Mouse (Mus musculus) E14TG2a.4 (cell line): Measurements from ENCODE around the gene Zfand2a.

Experiments used
- H3K27me3 ChIP-seq: 2 replicates; pipeline ENCODE4 v1.6.1; 2014; ENCODE audit warnings: low read length, control low read depth; ENCODE audit not compliant: insufficient read depth
- H3K36me3 ChIP-seq: 2 replicates; pipeline ENCODE4 v1.6.1; 2014; ENCODE audit warnings: low read length, control low read depth; ENCODE audit not compliant: insufficient read depth
- H3K4me1 ChIP-seq: replicated peaks from 2 replicates; pipeline ENCODE4 v1.6.1; 2014; ENCODE audit warnings: low read depth, low read length, control low read depth
- H3K4me3 ChIP-seq: replicated peaks from 2 replicates; pipeline ENCODE4 v1.5.1; 2014; ENCODE audit warnings: mild to moderate bottlenecking, low read length
- H3K9me3 ChIP-seq: 2 replicates; pipeline ENCODE4 v1.6.1; 2014; ENCODE audit warnings: low read length, control low read depth
- CTCF ChIP-seq: conservative IDR thresholded peaks from 2 replicates; pipeline ENCODE4 v1.5.1; 2014; ENCODE audit warnings: low read length
- NANOG ChIP-seq: IDR thresholded peaks from 2 replicates; pipeline ENCODE4 v1.6.1; 2014; ENCODE audit warnings: borderline replicate concordance, low read length, mixed read lengths
- POU5F1 ChIP-seq: IDR thresholded peaks from 2 replicates; pipeline ENCODE4 v1.6.1; 2014; ENCODE audit warnings: low read length, borderline replicate concordance

Gene Zfand2a

DNA sequence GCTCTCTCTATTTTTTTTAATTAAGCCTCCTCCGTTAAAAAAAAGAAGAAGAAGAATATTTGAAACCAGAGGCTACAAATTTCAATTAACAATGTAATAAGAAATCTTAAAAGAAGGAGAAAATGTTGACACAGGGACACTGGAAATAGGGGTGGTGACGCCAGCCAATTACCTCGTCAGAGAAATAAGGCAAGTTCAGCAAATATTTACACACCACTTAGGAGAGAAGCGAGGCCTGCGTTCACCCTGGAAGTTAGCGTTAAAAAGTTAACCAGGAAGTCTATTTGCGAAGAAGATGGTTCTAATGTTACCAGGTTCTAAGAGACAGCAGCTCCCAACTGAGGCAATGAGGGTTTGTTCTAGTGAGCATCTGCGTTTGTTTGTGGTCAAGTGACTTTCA lies 27.1 kb downstream of the Zfand2a start:
- TF ChIP-seq CTCF, result no peak
- TF ChIP-seq POU5F1, result no peak
- no peak for TF ChIP-seq NANOG
- H3K4me1 ChIP-seq, result peaks cover 34% of the 10 kb centered on the region

DNA sequence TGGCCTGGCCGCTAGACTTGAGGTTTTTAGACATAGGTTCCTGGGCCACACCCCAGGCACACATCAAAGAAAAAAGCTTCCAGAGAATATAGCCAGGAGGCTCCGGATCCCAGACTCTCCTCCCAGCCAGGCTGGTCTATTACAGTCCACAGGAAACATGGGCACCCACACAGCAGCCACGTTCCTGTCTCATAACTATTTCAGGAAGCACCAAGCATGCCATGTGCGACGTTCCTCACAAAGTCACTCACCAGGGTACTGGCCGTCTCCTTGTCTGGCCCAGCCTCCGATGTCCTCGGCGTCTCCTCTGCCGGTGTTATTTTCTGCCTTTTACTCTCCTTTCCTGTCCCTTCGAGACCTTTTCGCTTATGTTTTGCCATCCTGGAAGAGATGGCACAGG lies 29.2 kb downstream of the Zfand2a start:
- Histone ChIP-seq H3K9me3 (no peaks in the 10 kb centered on the region), H3K4me3 (no peak overlapping the region), H3K36me3 (peaks cover 80% of the 10 kb centered on the region), H3K27me3 (no peaks in the 10 kb centered on the region), H3K4me1 (peaks cover 35% of the 10 kb centered on the region)
- TF ChIP-seq CTCF (no peak), NANOG (no peak), POU5F1 (no peak)

More for the DNA sequence above, 27.1 kb downstream of the Zfand2a start:
- peaks cover 64% of the 10 kb centered on the region for H3K36me3 ChIP-seq
- no peak overlapping the region for H3K4me3 ChIP-seq
- H3K27me3 ChIP-seq, result 0 out of 2 replicates have a peak, but pooled peaks cover 9% of the 10 kb centered on the region
- no peaks in the 10 kb centered on the region for H3K9me3 ChIP-seq

DNA sequence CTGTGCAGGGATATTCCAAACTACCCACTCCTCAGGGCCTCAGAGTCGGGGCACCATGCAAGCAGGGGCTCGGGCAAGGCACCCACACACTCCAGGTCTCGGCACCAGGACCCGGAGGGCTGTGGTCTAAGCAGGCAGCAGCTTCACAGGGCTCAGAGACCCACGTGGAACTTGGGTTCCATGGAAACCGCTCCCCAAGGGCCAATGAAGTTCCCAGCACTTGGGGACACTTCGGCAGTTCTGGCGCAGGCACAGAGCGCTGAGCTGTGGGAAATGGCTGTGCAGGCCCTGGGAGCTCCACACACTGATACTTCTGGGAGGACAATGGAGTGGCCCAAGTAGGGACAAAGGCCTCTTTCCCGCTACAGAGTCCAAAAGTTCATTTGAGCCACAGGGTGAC lies 31.3 kb downstream of the Zfand2a start:
- H3K9me3 ChIP-seq, result no peaks in the 10 kb centered on the region
- no peak for TF ChIP-seq NANOG
- no peak for TF ChIP-seq CTCF
- no peak for TF ChIP-seq POU5F1
- peaks cover 89% of the 10 kb centered on the region for H3K36me3 ChIP-seq
- H3K27me3 ChIP-seq, result no peaks in the 10 kb centered on the region
- H3K4me1 ChIP-seq, result peaks cover 24% of the 10 kb centered on the region
- no peak overlapping the region for H3K4me3 ChIP-seq

DNA sequence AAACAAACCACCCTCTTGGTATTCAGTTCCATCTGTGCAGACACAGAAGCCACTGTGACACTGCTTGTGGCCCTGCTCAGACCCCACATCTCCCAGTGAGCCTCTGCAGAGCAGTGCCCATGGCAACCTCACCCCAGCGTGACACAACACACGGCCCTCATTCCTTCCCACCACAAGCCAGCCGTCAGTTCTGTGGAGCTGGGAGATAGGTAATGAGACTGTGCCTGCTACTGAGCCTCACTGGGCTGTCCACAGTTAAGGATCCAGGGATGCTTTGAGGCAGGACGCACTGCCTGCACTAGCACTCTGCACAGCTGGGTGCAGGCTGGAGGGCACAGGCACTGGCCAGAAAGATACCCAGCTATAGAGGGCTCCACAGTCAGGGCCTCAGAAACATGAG lies 34.4 kb downstream of the Zfand2a start:
- no peak for TF ChIP-seq CTCF
- TF ChIP-seq POU5F1, result no peak
- no peak for TF ChIP-seq NANOG
- H3K36me3 ChIP-seq, result peaks cover 80% of the 10 kb centered on the region
- peaks cover 48% of the 10 kb centered on the region for H3K4me1 ChIP-seq
- H3K4me3 ChIP-seq, result no peak overlapping the region
- H3K9me3 ChIP-seq, result no peaks in the 10 kb centered on the region
- H3K27me3 ChIP-seq, result no peaks in the 10 kb centered on the region

DNA sequence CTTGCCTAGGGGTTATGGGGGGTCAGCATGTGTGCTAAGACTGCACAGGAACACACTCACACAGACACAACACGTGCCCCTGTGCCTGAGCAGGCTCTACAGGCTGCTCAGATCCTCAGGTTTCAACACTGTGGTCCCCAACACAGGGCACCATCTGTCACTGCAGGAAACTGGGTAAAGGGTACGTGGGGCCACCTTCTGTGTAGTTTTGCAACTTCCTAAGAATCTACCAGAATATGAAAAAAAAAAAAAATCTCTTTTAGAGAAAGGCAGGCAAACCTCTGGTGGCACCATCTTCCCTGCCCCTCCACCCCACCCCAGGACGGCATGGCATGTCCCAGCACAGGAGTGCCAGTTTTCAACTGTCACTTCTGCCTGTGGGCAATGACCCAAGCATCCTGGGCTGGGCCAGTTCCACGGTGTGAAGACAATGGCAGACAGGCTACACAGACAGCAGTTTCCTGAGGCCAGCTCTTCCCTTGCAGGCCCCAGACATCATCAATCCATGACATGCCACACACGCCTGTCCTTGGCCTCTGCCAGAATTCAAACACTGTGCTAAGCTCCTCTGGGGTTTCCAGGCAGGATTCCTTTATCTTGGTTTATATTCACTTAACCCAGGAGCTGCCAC lies 35.1 kb downstream of the Zfand2a start:
- Histone ChIP-seq H3K4me1 (peaks cover 52% of the 10 kb centered on the region), H3K9me3 (no peaks in the 10 kb centered on the region), H3K27me3 (no peaks in the 10 kb centered on the region), H3K4me3 (no peak overlapping the region), H3K36me3 (peaks cover 76% of the 10 kb centered on the region)
- no peak for TF ChIP-seq POU5F1

DNA sequence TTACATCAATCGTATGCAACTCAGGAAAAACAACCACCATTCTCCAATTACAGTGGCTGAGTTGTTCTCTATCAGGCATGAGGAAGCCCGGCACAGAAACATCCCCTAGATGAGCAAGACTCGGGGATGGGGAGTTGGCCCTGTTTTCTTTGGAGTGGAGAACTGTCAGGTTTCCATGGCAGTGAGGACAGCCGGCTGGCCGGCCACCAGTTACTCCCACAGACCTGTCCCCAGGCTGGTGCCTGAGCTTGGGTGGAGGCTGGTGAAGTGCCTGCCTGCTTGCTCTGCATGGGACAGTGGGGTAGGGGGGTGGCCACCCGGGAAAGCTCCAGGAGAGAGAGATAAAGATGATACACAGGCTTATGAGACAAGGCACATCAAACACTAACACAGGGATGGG lies 36.3 kb downstream of the Zfand2a start:
- TF ChIP-seq CTCF, result no peak
- no peak for TF ChIP-seq NANOG
- TF ChIP-seq POU5F1, result no peak
- Histone ChIP-seq H3K4me3 (no peak overlapping the region), H3K27me3 (no peaks in the 10 kb centered on the region), H3K36me3 (peaks cover 67% of the 10 kb centered on the region), H3K4me1 (peaks cover 56% of the 10 kb centered on the region), H3K9me3 (no peaks in the 10 kb centered on the region)

DNA sequence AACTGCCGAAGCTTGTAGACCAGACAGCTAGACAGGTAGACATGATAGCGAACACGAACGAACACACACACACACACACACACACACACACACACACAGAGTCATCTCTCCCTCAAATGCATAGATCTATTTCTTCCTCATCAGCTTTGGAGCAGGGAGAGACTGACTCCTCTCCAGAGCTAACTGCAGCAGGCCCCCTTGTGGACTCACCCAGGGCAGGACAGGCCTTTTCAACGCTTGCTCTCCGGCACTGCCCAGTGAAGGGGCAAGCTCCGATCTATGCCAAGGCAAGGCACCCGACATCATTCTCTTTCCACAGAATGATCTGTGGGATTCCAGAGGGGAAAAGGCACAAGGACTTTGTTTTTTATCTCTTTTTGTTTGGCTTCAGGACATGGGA lies 39.1 kb downstream of the Zfand2a start:
- Histone ChIP-seq H3K36me3 (peaks cover 69% of the 10 kb centered on the region), H3K9me3 (no peaks in the 10 kb centered on the region)
- TF ChIP-seq CTCF, result no peak
- TF ChIP-seq NANOG, result no peak
- TF ChIP-seq POU5F1, result no peak

DNA sequence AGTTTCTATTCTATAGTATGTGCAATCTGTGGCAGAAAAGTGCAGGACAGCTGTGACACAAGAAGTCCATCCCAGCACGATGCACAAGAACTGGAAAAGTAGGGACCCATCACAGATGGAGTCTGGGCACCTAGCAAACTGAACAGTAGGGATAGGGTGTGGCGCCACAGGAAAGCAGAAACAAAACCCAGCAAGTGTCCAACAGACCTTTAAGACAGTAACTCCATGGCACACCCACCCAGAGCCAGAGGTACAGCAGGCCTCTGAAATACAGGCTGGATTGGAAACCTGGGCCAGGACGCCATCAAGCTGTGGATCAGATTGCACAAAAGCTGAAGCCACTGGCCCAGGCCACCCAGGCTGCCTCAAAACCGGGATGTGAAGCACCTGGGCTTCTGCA lies 41.4 kb downstream of the Zfand2a start:
- no peak overlapping the region for H3K4me3 ChIP-seq
- H3K36me3 ChIP-seq, result peaks cover 52% of the 10 kb centered on the region
- H3K27me3 ChIP-seq, result no peaks in the 10 kb centered on the region
- no peak for TF ChIP-seq NANOG
- no peak for TF ChIP-seq POU5F1
- no peak for TF ChIP-seq CTCF
- peaks cover 58% of the 10 kb centered on the region for H3K4me1 ChIP-seq
- H3K9me3 ChIP-seq, result no peaks in the 10 kb centered on the region

More for the DNA sequence above, 39.1 kb downstream of the Zfand2a start:
- H3K27me3 ChIP-seq, result no peaks in the 10 kb centered on the region
- peaks cover 52% of the 10 kb centered on the region for H3K4me1 ChIP-seq
- no peak overlapping the region for H3K4me3 ChIP-seq

DNA sequence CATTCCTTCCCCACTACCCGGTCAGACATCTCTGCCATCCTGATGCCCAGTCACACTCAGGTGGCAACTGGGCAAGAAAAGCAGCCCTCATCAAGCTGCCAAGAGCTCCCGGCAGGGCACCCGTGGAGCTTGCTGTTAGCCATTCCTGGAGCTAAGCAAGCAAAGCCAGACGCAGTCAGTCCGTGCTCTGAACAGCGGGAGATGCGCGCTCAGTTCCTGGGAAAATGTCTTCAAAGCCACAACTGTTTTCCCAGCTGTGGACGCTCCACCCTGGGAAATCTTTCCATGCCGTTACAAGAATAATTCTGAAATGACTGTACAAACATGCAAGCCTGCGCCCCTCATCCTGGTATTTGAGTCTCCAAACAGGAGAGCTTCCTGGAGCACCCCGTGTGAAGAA lies 41.9 kb downstream of the Zfand2a start:
- H3K4me1 ChIP-seq, result peaks cover 62% of the 10 kb centered on the region
- H3K36me3 ChIP-seq, result peaks cover 50% of the 10 kb centered on the region
- no peak for TF ChIP-seq CTCF
- TF ChIP-seq POU5F1, result no peak
- TF ChIP-seq NANOG, result no peak
- H3K27me3 ChIP-seq, result no peaks in the 10 kb centered on the region
- H3K4me3 ChIP-seq, result no peak overlapping the region
- no peaks in the 10 kb centered on the region for H3K9me3 ChIP-seq
